Mouse (Mus musculus) adrenal gland (tissue): ENCODE results near the gene Aldh1l1.

Experiments
- intact Hi-C: fragments of 180-260 bp; cut with DNase I; formaldehyde crosslinking; loops from one replicate; pipeline ENCODE4 v1.15.1; 2025

The Aldh1l1 gene

DNA sequence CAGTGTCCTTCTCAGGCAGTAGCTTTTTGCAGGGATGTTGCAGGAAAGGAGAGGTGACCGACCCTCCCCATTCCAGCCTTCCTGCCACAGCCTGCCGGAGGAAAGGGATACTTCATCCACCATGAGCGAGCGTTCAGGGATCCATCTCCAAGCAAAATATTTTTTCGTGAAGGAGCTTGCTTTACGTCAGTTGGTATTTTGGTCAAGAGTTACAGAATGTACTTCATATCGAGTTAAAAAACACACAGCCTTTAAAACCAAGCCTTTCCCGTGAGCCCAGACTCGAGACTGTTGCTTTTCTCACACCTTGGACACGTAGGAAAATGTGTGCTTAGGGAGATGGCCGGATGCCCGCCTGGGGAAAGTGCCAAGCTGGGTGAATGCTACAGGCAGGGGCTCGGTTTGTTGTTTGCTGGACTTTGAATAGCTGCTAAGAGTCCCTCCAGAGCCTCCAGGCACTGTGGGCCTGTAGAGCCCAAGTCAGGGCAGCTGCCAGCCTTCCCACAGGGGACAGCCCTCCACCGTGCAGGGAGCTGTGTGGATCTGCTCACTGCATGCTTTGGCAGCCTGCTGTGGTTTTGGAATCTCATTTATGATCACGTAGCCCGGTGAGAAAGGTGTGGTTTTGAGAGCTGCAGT, 20.6 kb downstream of the Aldh1l1 start:
- intact Hi-C loops = no loop called here

- intact Hi-C loops = no loop called here
Observed at GRCm38 (mm10) chr6:90507443-90507842, 21.2 kb downstream of the Aldh1l1 start.

DNA sequence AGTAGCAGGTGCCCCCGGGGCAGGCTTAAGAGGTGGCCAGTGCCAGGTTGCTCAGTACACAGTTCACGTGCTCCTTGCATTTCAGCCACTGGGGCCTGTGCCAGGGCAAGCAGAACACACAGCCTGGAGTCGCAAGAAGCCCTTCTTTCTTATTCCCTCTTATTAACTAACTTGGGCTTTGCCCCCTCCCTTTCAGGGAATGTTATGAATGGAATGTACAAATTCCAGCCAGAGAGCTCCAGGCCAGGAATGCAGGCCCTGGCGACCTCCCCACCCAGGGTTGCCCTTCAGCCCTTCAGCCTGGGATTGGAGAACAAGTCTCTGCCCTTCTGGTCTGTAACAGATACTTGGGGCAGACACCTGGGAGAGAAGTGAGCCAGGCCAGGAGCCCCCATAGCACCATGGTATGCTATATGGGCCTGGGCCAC, 22.0 kb downstream of the Aldh1l1 start:
- intact Hi-C loops = no loop called here

DNA sequence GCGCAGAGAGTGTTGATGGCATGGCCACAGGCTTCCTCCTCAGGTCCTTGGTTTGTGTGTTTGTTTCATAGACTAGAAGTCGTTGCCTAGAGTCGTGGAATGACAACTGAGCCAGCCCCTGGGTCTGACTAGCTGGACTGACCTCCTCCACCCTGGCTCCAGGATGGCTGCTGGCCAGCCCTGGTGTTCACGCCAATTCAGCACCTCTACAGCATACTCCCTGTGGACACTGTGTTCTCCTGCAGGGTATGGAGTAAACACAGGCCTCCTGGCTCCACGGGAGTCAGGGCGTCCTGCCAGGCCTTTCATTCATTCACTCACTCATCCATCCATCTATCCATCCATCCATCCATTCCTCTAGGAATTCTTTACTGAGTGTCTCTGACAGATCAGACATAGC, 22.9 kb downstream of the Aldh1l1 start:
- intact Hi-C loops = no loop called here

DNA sequence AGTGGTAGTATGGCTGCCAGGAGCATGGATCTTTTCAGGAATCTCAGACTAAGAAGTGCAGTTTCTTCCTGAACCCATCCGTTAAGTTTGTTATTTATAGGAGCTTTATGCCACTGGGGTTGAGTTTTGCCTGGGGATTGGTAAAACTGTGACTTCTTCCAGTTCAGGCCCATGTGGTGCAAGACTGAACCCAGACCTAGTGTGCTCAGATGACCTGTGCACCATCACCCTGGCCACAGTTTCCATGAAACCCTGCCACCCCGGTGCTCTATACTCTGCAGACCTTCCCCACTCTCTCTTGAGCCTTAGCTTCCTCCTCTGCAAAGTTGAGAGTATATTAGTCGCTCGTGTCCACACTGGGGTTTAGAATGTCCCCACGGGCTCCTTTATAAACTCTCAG, 26.2 kb downstream of the Aldh1l1 start:
- intact Hi-C loops = no loop called here

DNA sequence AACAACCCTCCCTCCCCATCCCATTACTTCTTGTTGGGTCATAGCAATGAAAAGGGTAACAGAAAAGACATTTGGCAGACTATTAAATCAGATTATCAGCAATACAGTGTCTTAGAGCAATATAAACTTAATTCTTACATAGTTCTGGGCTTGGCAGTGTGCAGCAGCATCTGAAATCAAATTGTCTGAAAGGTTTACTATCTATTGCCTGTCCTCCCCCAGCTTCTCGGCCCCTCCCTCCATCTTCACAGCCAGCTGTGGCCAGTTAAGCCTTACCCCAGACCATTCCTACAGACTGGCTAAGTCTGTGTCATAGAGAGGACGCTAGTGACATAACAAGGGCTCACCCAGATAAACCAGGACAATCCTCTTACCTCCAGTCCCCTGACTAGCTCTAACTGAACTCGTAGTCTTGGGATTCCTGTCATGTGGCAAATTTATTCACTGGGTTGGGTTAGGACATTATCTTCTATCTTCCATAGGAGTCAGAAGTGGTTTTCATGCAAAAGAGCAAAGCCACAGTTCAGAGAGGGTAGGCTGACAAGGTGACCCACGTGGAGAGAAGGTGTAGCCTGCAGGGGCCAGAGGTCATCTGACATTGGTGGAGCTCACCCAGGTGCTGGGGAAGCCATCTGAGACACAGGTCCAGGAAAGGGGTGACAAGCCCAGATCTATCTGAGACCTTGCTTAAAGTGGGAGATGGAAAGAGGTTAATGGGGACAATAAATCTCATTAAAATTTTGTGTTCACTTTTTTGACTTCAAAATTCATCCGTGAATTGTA, 27.0 kb downstream of the Aldh1l1 start:
- intact Hi-C loops = no loop called here

GRCm38 (mm10) chr6:90514369-90514768, 28.1 kb downstream of the Aldh1l1 start:
- intact Hi-C loops = no loop called here

DNA sequence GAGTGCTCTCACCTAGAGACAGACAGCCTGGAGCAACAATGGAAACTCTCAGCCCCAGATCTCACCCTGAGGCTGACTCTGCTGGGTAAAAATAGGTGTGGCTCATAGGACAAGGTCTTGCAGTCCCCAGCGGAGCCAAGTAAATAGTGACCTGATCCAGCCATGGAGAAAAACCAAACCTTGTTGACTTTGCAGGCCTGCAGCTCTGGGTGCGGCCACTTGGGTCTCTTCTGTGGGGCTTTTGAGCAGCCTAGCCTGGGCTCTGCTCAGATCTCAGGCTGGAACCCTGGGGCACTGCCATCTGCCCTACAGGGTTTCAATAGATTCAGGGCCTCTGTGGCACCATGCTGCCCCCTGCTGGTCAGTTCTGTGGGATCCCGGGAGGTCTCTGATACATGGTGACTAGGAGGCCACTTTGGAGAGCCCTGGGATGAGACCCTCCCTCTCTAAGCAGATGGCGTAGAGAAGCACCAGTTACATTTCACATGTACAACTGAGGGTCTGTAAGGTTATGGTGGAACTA, 28.7 kb downstream of the Aldh1l1 start:
- intact Hi-C loops = loop anchor here (1.0 kb wide), 1 partner anchor 65 kb away; no protein-coding TSS in a partner anchor

- intact Hi-C loops = no loop called here
Observed at GRCm38 (mm10) chr6:90518892-90519291, 32.7 kb downstream of the Aldh1l1 start.

GRCm38 (mm10) chr6:90519375-90519774, 33.1 kb downstream of the Aldh1l1 start:
- intact Hi-C loops = no loop called here

DNA sequence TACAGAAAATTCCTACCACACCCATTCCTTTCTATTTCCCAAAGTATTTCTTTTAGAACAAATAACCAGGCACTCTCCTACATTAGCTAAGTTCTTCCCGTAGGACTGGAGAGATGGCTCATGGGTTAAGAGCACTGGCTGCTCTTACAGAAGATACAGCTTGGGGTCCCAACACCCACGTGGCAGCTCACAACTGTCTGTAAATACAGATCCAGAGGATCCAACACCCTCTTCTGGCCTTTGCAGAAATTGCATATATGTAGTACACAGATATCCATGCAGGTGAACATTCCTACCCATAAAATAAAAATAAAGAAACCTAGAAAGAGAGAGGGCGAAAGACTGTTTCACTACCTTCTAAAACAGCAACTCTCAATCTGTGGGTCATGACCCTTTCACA, 40.2 kb downstream of the Aldh1l1 start:
- intact Hi-C loops = no loop called here

DNA sequence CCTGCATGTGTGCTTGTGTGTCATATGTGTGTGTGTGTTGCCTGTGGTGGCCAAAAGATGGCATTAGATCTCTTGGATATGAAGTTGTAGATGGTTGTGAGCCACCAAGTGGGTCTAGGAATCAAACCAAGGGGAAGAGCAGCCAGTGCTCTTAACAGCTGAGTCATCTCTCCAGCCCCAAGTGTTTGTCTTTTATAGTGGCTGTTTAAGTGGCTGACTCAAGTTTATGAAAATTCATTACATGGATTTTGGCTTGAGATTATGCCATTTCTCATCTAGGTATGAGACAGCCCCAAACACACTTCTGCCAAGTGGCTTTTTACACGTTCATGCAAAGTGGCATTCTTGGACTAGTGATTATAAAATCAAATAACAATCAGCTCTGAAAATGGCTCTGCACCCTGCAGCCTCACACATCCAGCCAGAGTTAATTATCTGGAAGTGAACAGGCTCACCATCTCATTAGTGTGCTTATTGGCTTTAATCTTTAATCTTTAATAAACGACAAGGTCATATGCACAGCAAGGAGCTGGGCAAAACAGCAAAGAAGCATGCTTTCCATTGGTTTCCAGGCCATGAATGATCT, 43.3 kb downstream of the Aldh1l1 start:
- intact Hi-C loops = no loop called here

GRCm38 (mm10) chr6:90532575-90533190, 46.5 kb downstream of the Aldh1l1 start:
- intact Hi-C loops = no loop called here

DNA sequence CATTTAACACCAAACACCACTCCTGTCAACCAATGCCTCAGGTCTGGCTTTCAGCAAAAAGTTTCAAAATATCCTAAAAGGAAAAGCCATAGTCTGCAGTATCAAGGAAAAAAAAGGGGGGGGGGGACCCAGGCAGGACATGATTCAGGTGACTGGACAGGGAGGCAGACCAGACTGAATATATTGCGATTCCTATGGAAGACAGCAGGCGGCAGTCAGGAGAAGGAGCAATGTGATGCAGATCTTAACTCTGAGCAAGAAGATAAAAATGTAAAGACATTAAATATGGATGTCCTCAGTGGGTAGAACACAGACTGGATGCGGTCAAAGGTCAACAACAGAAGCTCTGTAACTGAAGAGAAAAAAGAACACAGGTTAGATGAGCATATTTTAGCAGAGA, 47.3 kb downstream of the Aldh1l1 start:
- intact Hi-C loops = no loop called here

DNA sequence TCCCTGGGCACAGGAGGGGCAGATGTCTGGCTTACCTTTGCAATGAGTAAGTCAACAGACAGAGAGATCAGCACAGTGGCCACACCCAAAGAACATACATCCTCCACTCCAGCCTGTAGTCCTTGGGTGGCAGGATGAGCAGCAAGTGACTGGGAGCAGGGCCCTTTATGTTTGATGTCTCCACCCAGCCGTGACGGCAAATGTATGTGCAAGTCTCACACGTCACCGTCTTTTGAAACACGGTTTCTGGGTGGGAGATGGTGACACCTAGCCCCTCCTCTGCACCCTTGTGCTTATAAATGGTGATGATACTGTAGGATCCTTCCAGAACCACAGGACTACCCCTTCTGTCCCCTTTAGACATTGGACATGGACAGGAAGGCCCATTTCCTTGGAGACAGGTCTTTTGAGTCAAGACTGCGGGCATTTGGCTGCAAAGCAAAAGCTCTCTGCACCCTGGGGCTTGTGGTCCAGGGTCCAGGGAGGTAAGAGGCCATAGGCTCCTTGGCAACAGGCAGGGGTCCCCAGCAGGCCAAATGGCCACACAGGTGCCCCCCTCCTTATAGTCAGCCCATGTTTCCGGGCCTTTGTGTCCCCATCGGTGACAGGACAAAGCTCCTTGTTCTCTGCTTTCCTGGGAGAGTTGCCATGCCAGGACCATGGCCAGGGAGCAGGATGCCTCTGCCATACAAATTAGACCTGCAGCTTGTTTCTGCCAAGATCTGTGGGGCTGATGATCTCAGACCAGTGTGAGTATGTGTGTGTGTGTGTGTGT, 48.7 kb downstream of the Aldh1l1 start:
- intact Hi-C loops = loop anchor here (5.0 kb wide), 1 partner anchor 42 kb away; no protein-coding TSS in a partner anchor

GRCm38 (mm10) chr6:90536824-90537223, 50.6 kb downstream of the Aldh1l1 start:
- intact Hi-C loops = loop anchor here (5.0 kb wide), 1 partner anchor 40 kb away; no protein-coding TSS in a partner anchor

GRCm38 (mm10) chr6:90537941-90538340, 51.7 kb downstream of the Aldh1l1 start:
- intact Hi-C loops = loop anchor here (5.0 kb wide), 1 partner anchor 39 kb away; no protein-coding TSS in a partner anchor

DNA sequence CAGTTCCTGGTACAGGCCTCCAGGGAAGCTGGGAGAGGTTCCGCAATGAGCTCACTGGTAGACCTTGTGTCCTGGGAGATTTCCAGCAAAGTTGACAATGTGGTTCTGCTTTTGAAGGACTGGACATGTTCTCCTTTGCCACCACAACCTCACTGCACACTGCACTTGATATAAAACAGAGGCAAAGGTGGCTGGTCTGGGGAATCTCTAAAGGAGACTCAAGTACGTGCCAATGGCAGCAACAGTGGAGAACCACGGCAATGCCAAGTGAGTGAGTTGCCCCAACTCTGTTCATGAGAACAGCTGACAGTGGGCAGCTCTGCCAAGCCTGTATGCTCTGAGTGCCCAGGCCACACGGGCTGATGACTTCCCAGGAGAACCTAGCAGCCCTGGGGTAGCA, 53.0 kb downstream of the Aldh1l1 start:
- intact Hi-C loops = loop anchor here (5.0 kb wide), 1 partner anchor 38 kb away; no protein-coding TSS in a partner anchor

- intact Hi-C loops = no loop called here
Observed at GRCm38 (mm10) chr6:90540520-90540919, 54.3 kb downstream of the Aldh1l1 start.

DNA sequence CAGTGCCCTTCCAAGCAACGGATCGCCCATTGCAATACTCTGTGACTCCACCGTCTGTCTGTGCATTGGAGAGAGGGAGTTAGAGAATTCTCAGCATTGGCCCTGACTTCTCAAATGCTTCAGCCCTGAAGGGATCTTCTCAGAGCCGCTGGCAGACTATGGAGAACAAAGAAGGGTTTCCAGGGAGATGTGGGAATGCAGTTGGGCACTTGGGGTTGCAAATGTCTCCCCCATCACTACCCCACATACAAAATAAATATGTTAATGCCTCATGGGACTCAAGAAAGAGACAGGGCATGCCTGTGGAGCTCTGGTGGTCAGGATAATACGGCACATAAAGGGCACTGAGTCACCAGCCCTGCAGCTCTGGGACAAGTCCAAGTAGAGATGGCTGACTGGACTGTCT, 55.1 kb downstream of the Aldh1l1 start:
- intact Hi-C loops = no loop called here

GRCm38 (mm10) chr6:90544433-90544832, 58.2 kb downstream of the Aldh1l1 start:
- intact Hi-C loops = no loop called here
